Mouse (Mus musculus): Measurements from ENCODE around the gene Zfp362. TPM values are rescaled to one million over a fixed set of nuclear protein-coding genes. Genes with fewer than 3 reads are reported as not detected.

Gene Zfp362
- total RNA-seq, 4 experiments from 2014 or later, result 10.1 to 13.3 (median 12.3) TPM

- no peak for DNase-seq (ENCODE audit: low spot score)
Observed at GRCm38 (mm10) chr4:128760029-128760428, 45.8 kb downstream of the Zfp362 start.

GRCm38 (mm10) chr4:128759214-128759613, 46.6 kb downstream of the Zfp362 start:
- DNase-seq (ENCODE audit: low spot score), result no peak

GRCm38 (mm10) chr4:128755900-128756299, 49.9 kb downstream of the Zfp362 start:
- DNase-seq (ENCODE audit: low spot score), result no peak

- DNase-seq (ENCODE audit: low spot score), result no peak
Observed at GRCm38 (mm10) chr4:128755064-128755463, 50.8 kb downstream of the Zfp362 start, which contains the start of gene A3galt2. Gene A3galt2 (plus strand): TSS chr4:128755364.

GRCm38 (mm10) chr4:128753571-128753970, 52.3 kb downstream of the Zfp362 start:
- DNase-seq (ENCODE audit: low spot score), result no peak

- no peak for DNase-seq (ENCODE audit: low spot score)
Observed at GRCm38 (mm10) chr4:128752031-128752757, 53.7 kb downstream of the Zfp362 start.

GRCm38 (mm10) chr4:128751006-128751405, 54.8 kb downstream of the Zfp362 start:
- no peak for DNase-seq (ENCODE audit: low spot score)

- DNase-seq (ENCODE audit: low spot score), result no peak
Observed at GRCm38 (mm10) chr4:128748309-128748708, 57.5 kb downstream of the Zfp362 start.

- DNase-seq (ENCODE audit: low spot score), result no peak
Observed at GRCm38 (mm10) chr4:128747614-128748270, 58.1 kb downstream of the Zfp362 start.

GRCm38 (mm10) chr4:128745160-128745559, 60.7 kb downstream of the Zfp362 start:
- no peak for DNase-seq (ENCODE audit: low spot score)

- no peak for DNase-seq (ENCODE audit: low spot score)
Observed at GRCm38 (mm10) chr4:128743031-128743626, 62.7 kb downstream of the Zfp362 start.

GRCm38 (mm10) chr4:128742379-128742970, 63.4 kb downstream of the Zfp362 start:
- no peak for DNase-seq (ENCODE audit: low spot score)

GRCm38 (mm10) chr4:128741906-128742305, 63.9 kb downstream of the Zfp362 start:
- DNase-seq (ENCODE audit: low spot score), result no peak

GRCm38 (mm10) chr4:128740878-128741277, 65.0 kb downstream of the Zfp362 start:
- DNase-seq (ENCODE audit: low spot score), result no peak

- no peak for DNase-seq (ENCODE audit: low spot score)
Observed at GRCm38 (mm10) chr4:128737825-128738610, 67.8 kb downstream of the Zfp362 start.

- no peak for DNase-seq (ENCODE audit: low spot score)
Observed at GRCm38 (mm10) chr4:128737137-128737589, 68.7 kb downstream of the Zfp362 start.

GRCm38 (mm10) chr4:128734721-128735671, 70.8 kb downstream of the Zfp362 start:
- no peak for DNase-seq (ENCODE audit: low spot score)

GRCm38 (mm10) chr4:128734217-128734616, 71.6 kb downstream of the Zfp362 start:
- peak; percentile 87 for DNase-seq (ENCODE audit: low spot score)

GRCm38 (mm10) chr4:128733496-128733895, 72.3 kb downstream of the Zfp362 start:
- DNase-seq (ENCODE audit: low spot score), result no peak

GRCm38 (mm10) chr4:128732794-128733193, 73.1 kb downstream of the Zfp362 start:
- DNase-seq (ENCODE audit: low spot score), result no peak

All from heart, adult 8-10 months (tissue).